In the genomic region with DNA sequence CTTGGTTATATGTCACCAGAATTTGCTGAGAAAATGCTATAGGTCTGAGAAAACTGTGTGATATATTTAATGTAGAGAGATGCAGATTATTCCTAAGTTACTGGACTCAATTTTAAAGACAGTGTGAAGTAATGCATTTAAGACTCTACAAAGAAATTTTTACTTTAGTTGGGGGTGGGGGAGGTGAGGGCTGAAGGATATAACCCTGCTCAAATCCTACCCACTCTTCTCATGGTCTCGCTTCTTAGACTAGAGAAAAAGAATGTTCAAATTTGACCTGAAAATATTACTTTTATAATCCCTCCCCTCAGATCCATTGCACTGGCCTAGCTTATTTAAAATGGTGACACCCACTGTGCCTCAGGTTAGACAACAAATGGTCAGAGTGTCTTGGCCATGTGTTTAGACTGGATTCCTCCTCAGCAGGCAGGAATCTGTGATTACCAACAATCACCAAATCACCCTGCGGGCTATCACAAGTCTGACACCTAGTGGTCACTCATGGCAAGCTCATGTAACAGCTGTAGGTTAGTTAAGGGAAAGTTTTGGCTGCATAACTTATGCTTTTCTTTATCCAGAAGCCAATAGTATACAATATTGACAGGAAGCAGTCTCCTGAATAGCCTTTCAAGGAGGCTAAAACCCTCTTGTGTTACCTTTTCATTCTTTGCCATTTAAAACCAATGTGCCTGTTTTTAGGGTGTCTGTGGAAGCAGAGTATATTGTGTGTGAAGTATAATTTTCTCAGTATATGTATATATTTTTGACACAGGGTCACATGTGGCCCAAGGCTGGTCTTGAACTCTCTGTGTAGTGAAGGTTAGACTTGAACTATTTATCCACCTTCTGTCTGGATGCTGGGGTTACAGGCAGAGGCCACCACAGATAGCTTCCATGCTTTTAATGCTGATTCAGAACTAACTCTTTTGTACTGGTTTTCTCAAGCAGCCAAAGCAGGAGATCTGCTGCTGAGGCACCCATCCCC, we compare ENCODE assay signal across 10 mouse cellular contexts.
DNase-seq lines count a peak whose midpoint lies in the region; ATAC-seq and TF ChIP-seq lines count a peak whose summit lies in the region.
"Had no signal": no experiment of that assay in that cellular context is flagged by ENCODE, and none has a peak within 500 bp of the region (broad histone marks: within the 10 kb centered on the region; RNA-seq: fewer than 3 reads in every experiment).

No protein-coding gene starts in this region.

- H3K36me3 ChIP-seq in limb, embryonic 11.5 days (ENCODE audit: control insufficient read depth, insufficient read depth, low read length): no peaks in the 10 kb centered on the region
- H3K36me3 ChIP-seq in testis, adult 2 months (ENCODE audit: control insufficient read depth, insufficient read depth, low read length): no peaks in the 10 kb centered on the region
- H3K36me3 ChIP-seq: stomach, embryonic 15.5 days had no signal

- H3K9me3 ChIP-seq in limb, embryonic 11.5 days (ENCODE audit: control insufficient read depth, low read length): no peaks in the 10 kb centered on the region
- H3K9me3 ChIP-seq: stomach, embryonic 15.5 days had no signal

- intact Hi-C loops in gastrocnemius, adult 2 months (cut with DNase I): loop anchor here (1.0 to 5.0 kb wide), 2 partner anchors 106 to 125 kb away; no protein-coding TSS in a partner anchor

- no peaks in the 10 kb centered on the region for H3K27me3 ChIP-seq in limb, embryonic 11.5 days (ENCODE audit: control insufficient read depth, insufficient read depth, low read length)
- H3K27me3 ChIP-seq in testis, adult 2 months (ENCODE audit: control insufficient read depth, insufficient read depth, low read length): no peaks in the 10 kb centered on the region
- H3K27me3 ChIP-seq: stomach, embryonic 15.5 days had no signal

- DNase-seq in B cell, adult 2 months: peak; percentile 52 to 53
- peak; percentile 48 for DNase-seq in T-cell, adult 2 months (ENCODE audit: low spot score)
- peak; percentile 10 to 39 for DNase-seq in cerebellum, postnatal 36 days
- peak; percentile 38 for DNase-seq in gastrocnemius, adult 2 months
- DNase-seq in kidney, adult 8-10 months: peak; percentile 38 to 71
- DNase-seq in limb, embryonic 11.5 days (ENCODE audit: low spot score): peak; percentile 72

- TF ChIP-seq POLR2A in testis, adult 2 months (IDR thresholded peaks at IDR 0.05; ENCODE audit: control insufficient read depth, low read depth, low read length): no peak

- H3K4me2 ChIP-seq in limb, embryonic 11.5 days (ENCODE audit: low read depth, severe bottlenecking): no peak overlapping the region
- H3K4me2 ChIP-seq: stomach, embryonic 15.5 days had no signal

- H3K27ac ChIP-seq in gastrocnemius, adult 2 months: no peak overlapping the region
- no peak overlapping the region for H3K27ac ChIP-seq in limb, embryonic 11.5 days (replicated peaks; ENCODE audit: low read depth, low read length)
- no peak overlapping the region for H3K27ac ChIP-seq in testis, adult 2 months (ENCODE audit: control insufficient read depth, insufficient read depth, low read depth, low read length)
- H3K27ac ChIP-seq: stomach, embryonic 15.5 days had no signal

- H3K4me1 ChIP-seq in limb, embryonic 11.5 days (ENCODE audit: control insufficient read depth, insufficient read depth, low read length): no peaks in the 10 kb centered on the region
- H3K4me1 ChIP-seq in testis, adult 2 months (ENCODE audit: control insufficient read depth, insufficient read depth, low read length): no peaks in the 10 kb centered on the region
- H3K4me1 ChIP-seq: stomach, embryonic 15.5 days had no signal

- peak; percentile 44; the same call in 1 of the 2 replicates for ATAC-seq in limb, embryonic 11.5 days (ENCODE audit: insufficient number of reproducible peaks, low FRiP score, low TSS enrichment, low read depth)
- ATAC-seq in monocyte, adult 5-6 weeks (replicated peaks; ENCODE audit: insufficient number of reproducible peaks, low FRiP score, low TSS enrichment, poor library complexity, severe bottlenecking): peak; percentile 71; the same call in 1 of the 2 replicates

- WGBS in limb, embryonic 11.5 days: 43% methylated on average over 2 of the region's 2 CpGs

- H3K9ac ChIP-seq in limb, embryonic 11.5 days (ENCODE audit: low read length): no peak overlapping the region
- H3K9ac ChIP-seq: stomach, embryonic 15.5 days had no signal

- no peak overlapping the region for H3K4me3 ChIP-seq in gastrocnemius, adult 2 months
- H3K4me3 ChIP-seq in limb, embryonic 11.5 days (ENCODE audit: low read depth, low read length): no peak overlapping the region
- no peak overlapping the region for H3K4me3 ChIP-seq in testis, adult 2 months (ENCODE audit: control insufficient read depth, low read depth, low read length)
- H3K4me3 ChIP-seq: erythroblast, embryonic 14.5 days; stomach, embryonic 15.5 days had no signal

- TF ChIP-seq CTCF in gastrocnemius, adult 2 months (IDR thresholded peaks at IDR 0.05): peak; percentile 87
- peak; percentile 26; the same call in 1 of the 2 replicates for TF ChIP-seq CTCF in testis, adult 2 months (IDR thresholded peaks at IDR 0.05; ENCODE audit: control insufficient read depth, insufficient read depth, insufficient replicate concordance, low read depth, low read length)
